Mouse (Mus musculus) forebrain, embryonic 11.5 days (tissue): Measurements from ENCODE around the gene Astn2. TPM values are rescaled to one million over a fixed set of nuclear protein-coding genes. Genes with fewer than 3 reads are reported as not detected.

Experiments used
- ATAC-seq: fragments of 200-750 bp; cut with Nextera tagmentation; replicated peaks from 2 replicates; pipeline ENCODE4 v1.8.0; 2017; ENCODE audit warnings: moderate TSS enrichment; ENCODE audit not compliant: low FRiP score
- DNase-seq: peaks from one replicate; pipeline ENCODE4 v3.0.0-alpha.2; 2017; ENCODE audit warnings: low spot score
- H3K27ac ChIP-seq: fragments of 300-500 bp; sonication (generic); 2 replicates; pipeline ENCODE4 v1.5.1; 2014; ENCODE audit warnings: low read depth, low read length
- H3K27me3 ChIP-seq: fragments of 300-500 bp; sonication (generic); 2 replicates; pipeline ENCODE4 v1.6.1; 2014; ENCODE audit warnings: mild to moderate bottlenecking, low read length, mixed read lengths; ENCODE audit not compliant: control insufficient read depth, insufficient read depth
- H3K36me3 ChIP-seq: fragments of 300-500 bp; sonication (generic); 2 replicates; pipeline ENCODE4 v1.6.1; 2014; ENCODE audit warnings: mild to moderate bottlenecking, low read length, moderate library complexity, mixed read lengths; ENCODE audit not compliant: control insufficient read depth, insufficient read depth
- H3K4me1 ChIP-seq: fragments of 300-500 bp; sonication (generic); replicated peaks from 2 replicates; pipeline ENCODE4 v1.6.1; 2014; ENCODE audit warnings: low read length, mixed read lengths; ENCODE audit not compliant: control insufficient read depth, insufficient read depth
- H3K4me2 ChIP-seq: fragments of 300-500 bp; sonication (generic); 2 replicates; pipeline ENCODE4 v1.6.1; 2014; ENCODE audit warnings: low read depth, mild to moderate bottlenecking, low read length, moderate library complexity, mixed read lengths; ENCODE audit not compliant: severe bottlenecking
- H3K4me3 ChIP-seq: fragments of 300-500 bp; sonication (generic); 2 replicates; pipeline ENCODE4 v1.5.1; 2014; ENCODE audit warnings: low read depth, low read length
- H3K9ac ChIP-seq: fragments of 300-500 bp; sonication (generic); 2 replicates; pipeline ENCODE4 v1.6.1; 2014; ENCODE audit warnings: low read length
- H3K9me3 ChIP-seq: fragments of 300-500 bp; sonication (generic); 2 replicates; pipeline ENCODE4 v1.6.1; 2016; ENCODE audit warnings: low read length, mixed read lengths; ENCODE audit not compliant: control insufficient read depth
- WGBS: fragments of 180-500 bp; shearing (Covaris S2); extraction: QIAGEN DNeasy Blood & Tissue Kit; methylation state at CpG from one replicate; pipeline ENCODE4 v1.1.7; 2014; 5-methylcytosine and 5-hydroxymethylcytosine counted together
- polyA plus RNA-seq: library from polyadenylated mRNA; unstranded; fragments of >200 nt; fragmentation: Nextera tagmentation; extraction: Ambion mirVana; gene quantifications from 2 replicates; pipeline ENCODE4 v1.2.1, GENCODE M21; 2014

The Astn2 gene
- polyA plus RNA-seq, 1 experiment from 2014 or later = 0.94 TPM

- DNase-seq = no peak
- Histone ChIP-seq H3K4me2 (no peak overlapping the region), H3K27ac (no peak overlapping the region), H3K9me3 (no peaks in the 10 kb centered on the region), H3K9ac (no peak overlapping the region), H3K36me3 (no peaks in the 10 kb centered on the region), H3K4me1 (no peaks in the 10 kb centered on the region), H3K27me3 (no peaks in the 10 kb centered on the region), H3K4me3 (no peak overlapping the region)
- 62% methylated on average over 5 of the region's 5 CpGs for WGBS
- ATAC-seq = no peak
These were observed 232.8 kb downstream of the Astn2 start for GRCm38 (mm10) chr4:66171583-66171982.

GRCm38 (mm10) chr4:66170787-66171186 lies 233.6 kb downstream of the Astn2 start:
- H3K4me3 ChIP-seq = no peak overlapping the region
- no peaks in the 10 kb centered on the region for H3K9me3 ChIP-seq
- H3K27me3 ChIP-seq = no peaks in the 10 kb centered on the region
- ATAC-seq = no peak
- H3K27ac ChIP-seq = no peak overlapping the region
- H3K9ac ChIP-seq = no peak overlapping the region
- no peak overlapping the region for H3K4me2 ChIP-seq
- H3K36me3 ChIP-seq = no peaks in the 10 kb centered on the region
- DNase-seq = no peak
- 94% methylated on average over 3 of the region's 3 CpGs for WGBS
- H3K4me1 ChIP-seq = no peaks in the 10 kb centered on the region

- Histone ChIP-seq H3K4me3 (no peak overlapping the region), H3K27ac (no peak overlapping the region), H3K4me2 (no peak overlapping the region), H3K9me3 (no peaks in the 10 kb centered on the region), H3K27me3 (no peaks in the 10 kb centered on the region), H3K9ac (no peak overlapping the region), H3K4me1 (no peaks in the 10 kb centered on the region), H3K36me3 (no peaks in the 10 kb centered on the region)
- no peak for ATAC-seq
- DNase-seq = no peak
- WGBS = 65% methylated on average over 2 of the region's 2 CpGs
These were observed 234.9 kb downstream of the Astn2 start for GRCm38 (mm10) chr4:66169485-66169884.

GRCm38 (mm10) chr4:66158714-66159113 lies 245.7 kb downstream of the Astn2 start:
- H3K36me3 ChIP-seq = no peaks in the 10 kb centered on the region
- no peak overlapping the region for H3K27ac ChIP-seq
- H3K4me1 ChIP-seq = no peaks in the 10 kb centered on the region
- H3K27me3 ChIP-seq = no peaks in the 10 kb centered on the region
- H3K4me3 ChIP-seq = no peak overlapping the region
- DNase-seq = no peak
- H3K9ac ChIP-seq = no peak overlapping the region
- no peak overlapping the region for H3K4me2 ChIP-seq
- 87% methylated on average over 3 of the region's 3 CpGs for WGBS
- H3K9me3 ChIP-seq = no peaks in the 10 kb centered on the region
- no peak for ATAC-seq

GRCm38 (mm10) chr4:66157439-66158113 lies 246.8 kb downstream of the Astn2 start:
- no peaks in the 10 kb centered on the region for H3K27me3 ChIP-seq
- ATAC-seq = no peak
- H3K4me3 ChIP-seq = no peak overlapping the region
- no peak overlapping the region for H3K4me2 ChIP-seq
- 69% methylated on average over 3 of the region's 3 CpGs for WGBS
- H3K36me3 ChIP-seq = no peaks in the 10 kb centered on the region
- no peak overlapping the region for H3K27ac ChIP-seq
- H3K9me3 ChIP-seq = no peaks in the 10 kb centered on the region
- H3K9ac ChIP-seq = no peak overlapping the region
- H3K4me1 ChIP-seq = no peaks in the 10 kb centered on the region
- DNase-seq = no peak

GRCm38 (mm10) chr4:66146546-66146945 lies 257.9 kb downstream of the Astn2 start:
- ATAC-seq = no peak
- H3K27ac ChIP-seq = no peak overlapping the region
- WGBS = 90% methylated on average over 5 of the region's 5 CpGs

GRCm38 (mm10) chr4:66126181-66126580 lies 278.2 kb downstream of the Astn2 start:
- Histone ChIP-seq H3K9me3 (no peaks in the 10 kb centered on the region), H3K4me3 (no peak overlapping the region), H3K9ac (no peak overlapping the region), H3K36me3 (no peaks in the 10 kb centered on the region), H3K4me2 (no peak overlapping the region), H3K27me3 (no peaks in the 10 kb centered on the region), H3K4me1 (no peaks in the 10 kb centered on the region), H3K27ac (no peak overlapping the region)
- ATAC-seq (no peak), DNase-seq (no peak)
- 91% methylated on average over 3 of the region's 3 CpGs for WGBS

More at GRCm38 (mm10) chr4:66146546-66146945, 257.9 kb downstream of the Astn2 start:
- no peaks in the 10 kb centered on the region for H3K4me1 ChIP-seq
- no peak overlapping the region for H3K4me2 ChIP-seq
- H3K36me3 ChIP-seq = no peaks in the 10 kb centered on the region
- H3K9me3 ChIP-seq = no peaks in the 10 kb centered on the region
- H3K27me3 ChIP-seq = no peaks in the 10 kb centered on the region
- no peak overlapping the region for H3K9ac ChIP-seq
- DNase-seq = no peak
- H3K4me3 ChIP-seq = no peak overlapping the region

- no peaks in the 10 kb centered on the region for H3K4me1 ChIP-seq
- H3K4me3 ChIP-seq = no peak overlapping the region
- no peaks in the 10 kb centered on the region for H3K9me3 ChIP-seq
- no peak overlapping the region for H3K4me2 ChIP-seq
- H3K27ac ChIP-seq = no peak overlapping the region
- WGBS = 94% methylated on average over 7 of the region's 7 CpGs
- ATAC-seq (no peak), DNase-seq (no peak)
- H3K9ac ChIP-seq = no peak overlapping the region
- no peaks in the 10 kb centered on the region for H3K36me3 ChIP-seq
- H3K27me3 ChIP-seq = no peaks in the 10 kb centered on the region
These were observed 281.5 kb downstream of the Astn2 start for GRCm38 (mm10) chr4:66122766-66123358.

GRCm38 (mm10) chr4:66114243-66114642 lies 290.2 kb downstream of the Astn2 start:
- H3K9me3 ChIP-seq = no peaks in the 10 kb centered on the region
- H3K27ac ChIP-seq = no peak overlapping the region
- no peak overlapping the region for H3K4me3 ChIP-seq
- ATAC-seq (no peak), DNase-seq (no peak)
- 80% methylated on average over 2 of the region's 2 CpGs for WGBS
- H3K9ac ChIP-seq = no peak overlapping the region
- no peak overlapping the region for H3K4me2 ChIP-seq
- no peaks in the 10 kb centered on the region for H3K27me3 ChIP-seq
- H3K4me1 ChIP-seq = no peaks in the 10 kb centered on the region
- no peaks in the 10 kb centered on the region for H3K36me3 ChIP-seq
